8 mouse cellular contexts compared by ENCODE assay signal in genomic region chr5:142928749-142929399, GRCm38 (mm10). TPM values are rescaled to one million over a fixed set of nuclear protein-coding genes. Genes with fewer than 3 reads are reported as not detected.
A peak's percentile ranks its signal among the peaks of the same experiment; 100 is the strongest.
DNase-seq lines count a peak whose midpoint lies in the region; ATAC-seq and TF ChIP-seq lines count a peak whose summit lies in the region.

No protein-coding gene starts in this region.

- no peaks in the 10 kb centered on the region for H3K9me3 ChIP-seq in erythroblast, embryonic 14.5 days (ENCODE audit: control insufficient read depth, low read length)
- H3K9me3 ChIP-seq in heart, embryonic 12.5 days (replicated peaks) = no peaks in the 10 kb centered on the region
- no peaks in the 10 kb centered on the region for H3K9me3 ChIP-seq in kidney, embryonic 15.5 days (replicated peaks)
- H3K9me3 ChIP-seq in liver, embryonic 13.5 days (replicated peaks) = no peaks in the 10 kb centered on the region
- no peaks in the 10 kb centered on the region for H3K9me3 ChIP-seq in stomach, embryonic 15.5 days

- H3K27ac ChIP-seq in heart, embryonic 12.5 days (ENCODE audit: poor library complexity, severe bottlenecking) = peak overlapping the region; percentile 93
- peak overlapping the region; percentile 87 for H3K27ac ChIP-seq in kidney, embryonic 15.5 days
- H3K27ac ChIP-seq in liver, embryonic 13.5 days = peak overlapping the region; percentile 86
- H3K27ac ChIP-seq in stomach, embryonic 15.5 days = peak overlapping the region; percentile 93

- peak overlapping the region; percentile 76 for H3K4me3 ChIP-seq in erythroblast, embryonic 14.5 days (replicated peaks)
- peak overlapping the region; percentile 54 for H3K4me3 ChIP-seq in heart, embryonic 12.5 days
- peak overlapping the region; percentile 50 for H3K4me3 ChIP-seq in kidney, embryonic 15.5 days (replicated peaks)
- H3K4me3 ChIP-seq in liver, embryonic 13.5 days (replicated peaks) = peak overlapping the region; percentile 64
- peak overlapping the region; percentile 56 for H3K4me3 ChIP-seq in myocyte
- H3K4me3 ChIP-seq in stomach, embryonic 15.5 days (replicated peaks) = peak overlapping the region; percentile 51

- peak overlapping the region; percentile 69 for H3K4me2 ChIP-seq in heart, embryonic 12.5 days
- H3K4me2 ChIP-seq in kidney, embryonic 15.5 days = peak overlapping the region; percentile 78
- H3K4me2 ChIP-seq in liver, embryonic 13.5 days = peak overlapping the region; percentile 74
- H3K4me2 ChIP-seq in myocyte (ENCODE audit: low read depth) = peak overlapping the region; percentile 73
- peak overlapping the region; percentile 77 for H3K4me2 ChIP-seq in stomach, embryonic 15.5 days

- H3K4me1 ChIP-seq in erythroblast, embryonic 14.5 days (ENCODE audit: control insufficient read depth) = peaks cover 89% of the 10 kb centered on the region
- H3K4me1 ChIP-seq in heart, embryonic 12.5 days (replicated peaks) = peaks cover 43% of the 10 kb centered on the region
- H3K4me1 ChIP-seq in kidney, embryonic 15.5 days = peaks cover 47% of the 10 kb centered on the region
- peaks cover 89% of the 10 kb centered on the region for H3K4me1 ChIP-seq in liver, embryonic 13.5 days (replicated peaks)
- H3K4me1 ChIP-seq in stomach, embryonic 15.5 days = peaks cover 37% of the 10 kb centered on the region

- no peaks in the 10 kb centered on the region; the same call in none of the 2 replicates for H3K36me3 ChIP-seq in erythroblast, embryonic 14.5 days (ENCODE audit: control insufficient read depth)
- no peaks in the 10 kb centered on the region for H3K36me3 ChIP-seq in heart, embryonic 12.5 days
- no peaks in the 10 kb centered on the region for H3K36me3 ChIP-seq in kidney, embryonic 15.5 days
- H3K36me3 ChIP-seq in liver, embryonic 13.5 days = no peaks in the 10 kb centered on the region
- H3K36me3 ChIP-seq in myocyte (ENCODE audit: control insufficient read depth, insufficient read depth) = no peaks in the 10 kb centered on the region
- H3K36me3 ChIP-seq in stomach, embryonic 15.5 days = no peaks in the 10 kb centered on the region

- TF ChIP-seq POLR2A in myocyte (IDR thresholded peaks at IDR 0.05; ENCODE audit: insufficient read length, low read depth) = peak; percentile 67

- DNase-seq in ovary, adult 18-20 months (ENCODE audit: low spot score) = peak; percentile 66
- no peak for DNase-seq in ovary, postnatal 10 days (ENCODE audit: low spot score)
- peak; percentile 59 for DNase-seq in liver, embryonic 13.5 days

- peak overlapping the region; percentile 76 for H3K9ac ChIP-seq in heart, embryonic 12.5 days
- peak overlapping the region; percentile 56 for H3K9ac ChIP-seq in kidney, embryonic 15.5 days
- H3K9ac ChIP-seq in liver, embryonic 13.5 days = peak overlapping the region; percentile 82
- H3K9ac ChIP-seq in stomach, embryonic 15.5 days = peak overlapping the region; percentile 53

- H3K27me3 ChIP-seq in erythroblast, embryonic 14.5 days (ENCODE audit: control insufficient read depth) = no peaks in the 10 kb centered on the region
- H3K27me3 ChIP-seq in heart, embryonic 12.5 days (replicated peaks) = no peaks in the 10 kb centered on the region
- no peaks in the 10 kb centered on the region for H3K27me3 ChIP-seq in kidney, embryonic 15.5 days
- no peaks in the 10 kb centered on the region for H3K27me3 ChIP-seq in liver, embryonic 13.5 days
- H3K27me3 ChIP-seq in myocyte (ENCODE audit: control insufficient read depth, insufficient read depth, insufficient read length) = no peaks in the 10 kb centered on the region
- H3K27me3 ChIP-seq in stomach, embryonic 15.5 days (replicated peaks) = no peaks in the 10 kb centered on the region

- peak overlapping the region; percentile 14 for H3ac ChIP-seq in myocyte (ENCODE audit: control insufficient read depth, insufficient read length)

- H3K79me2 ChIP-seq in myocyte (ENCODE audit: control insufficient read depth, insufficient read depth) = peaks cover 16% of the 10 kb centered on the region

- ATAC-seq in heart, embryonic 12.5 days (ENCODE audit: insufficient number of reproducible peaks, low FRiP score) = 0 out of 2 replicates have a peak, but pooled peaks have one; percentile 11
- ATAC-seq in kidney, embryonic 15.5 days (replicated peaks; ENCODE audit: low FRiP score) = peak; percentile 37
- peak; percentile 10 for ATAC-seq in liver, embryonic 13.5 days (ENCODE audit: low read depth)
- ATAC-seq in stomach, embryonic 15.5 days (ENCODE audit: insufficient read depth, low FRiP score, low read depth) = peak; percentile 12; the same call in 1 of the 2 replicates

- 1% methylated on average over 34 of the region's 35 CpGs for WGBS in heart, embryonic 12.5 days
- 4% methylated on average over 35 of the region's 35 CpGs for WGBS in kidney, embryonic 15.5 days
- WGBS in liver, embryonic 13.5 days (ENCODE audit: insufficient replicate concordance) = 4% methylated on average over 35 of the region's 35 CpGs
- 6% methylated on average over 35 of the region's 35 CpGs for WGBS in stomach, embryonic 15.5 days

TF ChIP-seq in myocyte, 11 proteins besides CTCF, POLR2A, EP300 and RAD21:
- TF ChIP-seq MYOD1 (IDR thresholded peaks at IDR 0.05; ENCODE audit: control insufficient read depth in 1 of 3, insufficient read length in 2 of 3, low read depth in 2 of 3) = peak in 1 of 3 experiments; percentile 58
- no peak for TF ChIP-seq REST (IDR thresholded peaks at IDR 0.05; ENCODE audit: insufficient read depth, insufficient read length)
- TF ChIP-seq SRF (IDR thresholded peaks at IDR 0.05; ENCODE audit: control insufficient read depth, insufficient read length, low read depth) = peak; percentile 98
- peak; percentile 61 for TF ChIP-seq POLR2AphosphoS2 (IDR thresholded peaks at IDR 0.05; ENCODE audit: insufficient read length, low read depth)
- peak in 1 of 3 experiments; percentile 23 for TF ChIP-seq MYOG (IDR thresholded peaks at IDR 0.05; ENCODE audit: control insufficient read depth in 1 of 3, insufficient read depth in 1 of 3, insufficient read length in 2 of 3, low read depth in 2 of 3)

RNA-seq across cellular contexts. Expression of gene Actb, which starts 22.3 kb away (rescaled TPM):
- polyA plus RNA-seq in erythroblast, embryonic 14.5 days (2012) = 326 and 442 TPM in 2 replicates
- polyA plus RNA-seq in heart, embryonic 12.5 days (2016; fragmentation: Nextera tagmentation; extraction: Ambion mirVana) = 6,292 and 6,382 TPM in 2 replicates
- polyA plus RNA-seq in kidney, embryonic 15.5 days (2015; fragmentation: Nextera tagmentation; extraction: Ambion mirVana) = 14,718 and 15,443 TPM in 2 replicates
- 8,250 and 9,425 TPM in 2 replicates for polyA plus RNA-seq in liver, embryonic 13.5 days (2015; fragmentation: Nextera tagmentation; extraction: Ambion mirVana)
- polyA plus RNA-seq in myocyte (2012; fragmentation: generic; extraction: Trizol) = 2,198 TPM
- 14,327 and 14,357 TPM in 2 replicates for polyA plus RNA-seq in stomach, embryonic 15.5 days (2015; fragmentation: Nextera tagmentation; extraction: Ambion mirVana)

RNA-seq across cellular contexts. Expression of gene Fscn1, which starts 31.3 kb away (rescaled TPM):
- 0.36 and 0.46 TPM in 2 replicates for polyA plus RNA-seq in erythroblast, embryonic 14.5 days (2012)
- polyA plus RNA-seq in heart, embryonic 12.5 days (2016; fragmentation: Nextera tagmentation; extraction: Ambion mirVana) = 201 and 205 TPM in 2 replicates
- 320 and 348 TPM in 2 replicates for polyA plus RNA-seq in kidney, embryonic 15.5 days (2015; fragmentation: Nextera tagmentation; extraction: Ambion mirVana)
- polyA plus RNA-seq in liver, embryonic 13.5 days (2015; fragmentation: Nextera tagmentation; extraction: Ambion mirVana) = 29.5 and 38.3 TPM in 2 replicates
- 180 TPM for polyA plus RNA-seq in myocyte (2012; fragmentation: generic; extraction: Trizol)
- polyA plus RNA-seq in stomach, embryonic 15.5 days (2015; fragmentation: Nextera tagmentation; extraction: Ambion mirVana) = 181 and 185 TPM in 2 replicates

RNA-seq across cellular contexts. Expression of gene Fbxl18, which starts 33.7 kb away (rescaled TPM):
- polyA plus RNA-seq in erythroblast, embryonic 14.5 days (2012) = 0.34 and 0.52 TPM in 2 replicates
- polyA plus RNA-seq in heart, embryonic 12.5 days (2016; fragmentation: Nextera tagmentation; extraction: Ambion mirVana) = 11.5 and 12.9 TPM in 2 replicates
- 16.7 and 17.8 TPM in 2 replicates for polyA plus RNA-seq in kidney, embryonic 15.5 days (2015; fragmentation: Nextera tagmentation; extraction: Ambion mirVana)
- 3.7 and 4.2 TPM in 2 replicates for polyA plus RNA-seq in liver, embryonic 13.5 days (2015; fragmentation: Nextera tagmentation; extraction: Ambion mirVana)
- 7.6 TPM for polyA plus RNA-seq in myocyte (2012; fragmentation: generic; extraction: Trizol)
- polyA plus RNA-seq in stomach, embryonic 15.5 days (2015; fragmentation: Nextera tagmentation; extraction: Ambion mirVana) = 12.3 and 12.6 TPM in 2 replicates

Comparison
In these comparisons a context has a peak if more than half of its experiments do, and no peak if none do; other contexts are left out.
1. RNA of gene Fscn1, which starts 31.3 kb away (polyA plus RNA-seq): 320 to 348 TPM in kidney, embryonic 15.5 days, 201 to 205 TPM in heart, embryonic 12.5 days, 181 to 185 TPM in stomach, embryonic 15.5 days, 180 TPM in myocyte (single experiment) and 29.5 to 38.3 TPM in liver, embryonic 13.5 days; 0.36 to 0.46 TPM in erythroblast, embryonic 14.5 days; every median in the first group is over 10 times any median in the second.
2. Peak in every context shown above with its lines, with median percentiles within 50 percentile points of each other: H3K4me3 ChIP-seq, ATAC-seq, H3K27ac ChIP-seq, H3K4me2 ChIP-seq and H3K9ac ChIP-seq.